Mouse (Mus musculus) c-Kit-positive CD71-positive TER-119-positive erythroid progenitor cells, embryonic 14.5 days (primary cell): Measurements from ENCODE around the gene Reep3.

Experiments
- DNase-seq: peaks from one replicate; pipeline ENCODE4 v3.0.0-alpha.2; 2013; ENCODE audit warnings: low spot score

Reep3 gene

DNA sequence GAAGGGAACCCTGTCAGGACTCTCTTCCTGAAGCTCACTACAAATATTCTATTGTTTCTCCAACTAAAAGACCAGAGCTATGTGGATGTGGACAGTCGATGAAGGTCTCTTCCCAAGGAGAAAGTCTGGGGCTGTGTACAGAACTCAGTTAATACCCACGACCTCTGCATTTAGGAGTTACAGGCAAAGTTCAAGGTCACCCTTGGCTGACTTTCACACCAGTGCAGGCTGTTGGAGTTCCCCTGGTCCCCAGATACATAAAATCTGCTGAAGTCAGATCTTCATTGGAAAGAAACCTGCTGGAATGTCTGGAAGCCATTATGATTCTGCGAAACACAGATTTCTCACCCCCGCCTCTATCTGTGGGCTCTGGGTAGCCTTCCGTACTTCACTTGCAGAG is 45.3 kb downstream of the Reep3 start:
- no peak for DNase-seq

DNA sequence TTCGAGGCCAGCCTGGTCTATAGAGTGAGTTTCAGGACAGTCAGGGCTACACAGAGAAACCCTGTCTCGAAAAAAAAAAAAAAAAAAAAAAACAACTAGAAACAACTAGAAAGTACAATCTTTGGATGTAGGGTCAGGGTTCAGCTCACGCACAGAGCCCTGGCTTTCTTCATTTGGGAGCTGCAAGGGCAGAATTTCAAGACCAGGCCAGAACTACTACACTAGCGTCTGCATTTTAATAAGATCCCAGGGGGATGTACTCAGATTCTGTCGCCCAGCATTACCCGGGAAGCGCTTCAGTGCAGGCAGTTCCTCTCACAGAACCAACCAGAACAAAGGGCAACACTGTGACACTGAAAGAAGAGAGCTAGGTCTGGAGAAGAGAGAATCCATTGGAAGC is 46.0 kb downstream of the Reep3 start:
- no peak for DNase-seq

DNA sequence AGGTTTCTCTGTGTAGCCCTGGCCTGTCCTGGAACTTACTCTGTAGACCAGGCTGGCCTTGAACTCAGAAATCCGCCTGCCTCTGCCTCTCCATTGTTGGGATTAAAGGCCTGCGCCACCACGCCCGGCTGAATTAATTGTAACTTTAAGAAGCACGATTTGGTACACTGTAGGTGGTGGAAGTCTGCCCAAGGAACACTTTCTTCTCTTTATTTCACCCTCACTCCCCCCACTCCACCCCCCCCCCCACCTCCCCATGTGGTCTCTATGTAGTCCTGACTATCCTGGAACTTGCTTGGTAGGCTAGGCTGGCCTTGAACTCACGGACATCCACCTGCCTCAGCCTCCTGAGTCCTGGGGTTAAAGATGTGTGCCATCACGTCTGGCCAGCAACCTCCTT is 47.1 kb downstream of the Reep3 start:
- DNase-seq: no peak

DNA sequence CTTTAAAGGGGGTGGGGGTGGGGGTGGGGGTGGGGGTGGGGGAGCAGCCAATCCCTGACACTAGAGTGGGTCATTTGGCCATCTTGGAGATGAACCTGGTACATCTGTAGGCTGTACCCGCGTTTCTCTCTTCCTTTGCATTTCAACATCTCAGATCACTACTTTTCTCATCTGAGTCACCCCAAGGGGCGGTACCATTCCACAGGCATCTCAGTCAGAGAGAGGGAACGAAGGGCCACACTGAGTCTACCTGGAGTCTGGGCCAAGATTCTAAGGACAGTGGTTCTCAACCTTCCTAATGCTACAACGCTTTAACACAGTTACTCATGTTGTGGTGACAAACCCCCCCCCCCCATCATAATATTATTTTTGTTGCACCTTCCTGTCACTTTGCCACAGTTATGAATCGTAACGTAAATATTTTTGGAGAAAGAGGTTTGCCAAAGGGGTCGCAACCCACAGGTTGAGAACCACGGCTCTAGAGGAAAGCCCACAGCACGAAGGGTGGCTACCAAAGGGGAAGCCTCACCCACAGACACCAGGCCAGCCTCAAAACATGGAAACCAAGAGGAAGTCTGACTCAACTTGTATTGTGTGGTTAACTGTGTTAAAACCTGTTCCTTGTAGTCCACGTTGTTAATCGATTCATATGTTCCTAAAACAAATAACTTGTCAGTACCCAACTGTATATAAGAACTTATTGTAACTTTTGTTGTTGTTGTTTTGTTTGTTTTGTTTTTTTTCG is 47.7 kb downstream of the Reep3 start:
- no peak for DNase-seq

DNA sequence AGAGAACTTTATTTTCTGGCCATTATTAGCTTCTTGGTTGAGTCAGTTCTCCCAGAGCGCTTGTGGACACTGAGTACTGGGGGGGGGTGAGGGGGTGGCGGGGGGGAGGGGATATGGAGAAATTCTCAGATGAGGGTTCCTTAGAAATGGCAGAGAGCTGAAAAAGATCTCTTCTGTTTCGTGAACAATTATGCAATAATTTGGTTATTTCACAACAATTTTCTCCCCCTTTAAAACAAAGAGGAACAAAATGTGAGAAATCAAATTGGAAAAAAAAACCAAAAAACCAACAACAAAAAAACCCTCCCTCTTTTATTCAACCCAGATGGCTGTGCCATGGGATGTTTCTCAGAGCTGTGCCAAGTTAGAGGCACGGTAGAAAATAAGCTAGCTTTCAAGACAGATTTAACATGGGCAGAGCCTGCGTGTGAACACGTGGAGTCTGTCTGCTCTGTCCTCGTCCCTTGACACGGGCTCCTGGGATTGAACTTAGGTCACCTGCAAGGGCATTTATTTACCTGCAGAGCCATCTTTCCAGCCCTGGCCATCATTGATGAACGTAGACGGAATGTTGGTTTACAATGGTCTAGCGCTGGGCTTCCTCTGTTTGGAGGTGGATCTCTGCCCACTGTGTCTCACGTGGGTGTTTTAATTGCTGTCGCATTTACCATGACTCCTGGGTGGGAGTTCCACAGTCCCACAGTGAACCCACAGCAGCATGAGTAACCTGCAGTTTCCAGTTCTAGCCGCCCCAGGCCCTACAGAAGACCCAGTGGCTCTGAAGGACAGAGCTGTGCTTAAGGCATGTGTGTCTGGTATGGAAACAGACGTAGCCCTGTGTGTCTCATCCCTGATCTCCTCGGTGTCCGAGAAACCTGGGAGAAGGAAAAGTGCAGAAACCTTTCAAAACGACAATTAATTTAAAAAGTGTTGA is 48.8 kb downstream of the Reep3 start:
- DNase-seq: no peak

DNA sequence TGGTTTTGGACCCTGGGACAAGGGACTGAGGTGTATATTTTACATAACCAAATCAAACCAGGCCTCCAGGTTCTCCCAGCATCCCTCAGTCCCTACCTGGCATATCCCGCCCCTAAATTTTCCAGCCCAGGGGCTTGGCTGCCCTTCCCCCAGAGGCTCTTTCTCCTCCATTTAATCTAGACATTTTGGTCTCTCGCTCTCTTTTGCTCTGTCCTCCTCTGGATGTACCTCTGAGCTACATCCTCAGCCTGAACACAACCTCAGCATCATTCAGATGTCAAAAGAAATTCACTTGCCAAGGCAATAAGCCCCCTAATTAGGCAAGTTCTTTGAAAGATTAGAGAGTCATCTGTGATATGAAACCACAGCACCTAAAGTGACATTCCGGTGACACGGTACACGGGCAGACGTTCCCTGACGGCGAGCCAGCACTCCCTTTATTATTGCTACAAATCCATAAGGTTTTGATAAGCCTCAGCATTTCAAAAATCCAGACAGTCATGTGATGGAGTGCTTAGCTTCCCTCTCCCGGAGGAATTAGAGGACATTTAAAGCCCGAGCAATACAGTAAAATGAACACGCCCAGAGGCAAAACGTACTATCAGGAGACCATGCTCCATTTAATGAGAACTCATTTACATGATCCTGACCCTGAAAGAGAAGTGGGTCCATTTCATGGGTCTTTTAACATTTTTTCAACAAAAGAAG is 51.4 kb downstream of the Reep3 start:
- DNase-seq: no peak

DNA sequence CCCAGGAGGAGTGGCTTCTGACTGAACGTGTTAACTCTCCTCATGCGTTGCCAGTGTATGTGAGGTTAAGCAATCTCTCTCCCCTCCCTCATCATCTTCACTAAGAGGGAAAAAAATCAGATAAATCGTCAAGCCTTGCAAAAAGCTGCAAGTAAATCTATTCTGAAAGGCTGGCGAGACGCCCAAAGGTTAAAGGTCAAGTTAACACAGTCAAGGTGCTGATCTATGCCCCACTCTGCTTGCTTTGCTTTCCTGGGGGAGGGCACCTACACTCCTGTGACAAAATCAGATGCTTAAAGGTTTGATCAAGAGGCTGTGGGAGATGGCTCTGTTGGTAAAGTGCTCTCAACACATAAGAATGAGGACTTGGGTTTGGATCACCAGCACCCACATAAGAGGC is 52.4 kb downstream of the Reep3 start:
- DNase-seq: no peak

DNA sequence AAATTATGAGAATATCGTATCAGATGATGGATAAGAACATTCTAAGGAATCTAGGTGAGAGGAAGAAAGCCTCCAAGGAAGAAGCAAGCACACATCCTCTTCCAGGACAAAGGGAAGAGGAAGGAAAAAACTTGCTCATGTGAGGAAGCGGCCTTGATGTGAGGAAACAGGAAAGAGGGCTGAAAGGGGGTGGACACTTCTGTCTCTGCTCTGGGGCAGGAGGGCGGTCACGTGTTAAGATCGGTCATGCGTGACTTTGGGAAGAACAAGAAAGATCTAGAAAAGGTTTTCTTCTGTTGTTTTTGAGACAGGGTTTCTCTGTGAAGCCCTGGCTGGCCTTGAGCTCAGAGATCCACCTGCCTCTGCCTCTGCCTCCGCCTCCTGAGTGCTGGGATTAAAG is 53.5 kb downstream of the Reep3 start:
- DNase-seq: no peak

DNA sequence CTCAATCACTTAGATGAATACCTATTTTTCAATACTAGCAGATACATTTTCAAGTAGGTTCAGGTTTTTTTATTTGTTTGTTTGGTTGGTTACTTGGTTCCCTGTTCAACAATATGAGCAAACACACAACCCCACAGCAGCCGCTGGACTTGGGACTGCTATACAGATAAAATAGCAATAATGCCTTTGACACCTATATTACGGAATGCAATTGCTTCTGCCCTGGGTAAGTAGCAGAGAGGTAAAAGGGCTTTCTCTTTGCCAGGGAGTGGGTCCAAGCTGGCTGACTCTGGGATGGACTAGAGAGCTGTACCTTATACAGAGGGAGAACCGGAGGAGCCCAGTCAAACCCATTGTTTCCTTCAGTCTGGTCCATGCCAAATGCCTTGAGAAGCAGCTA is 56.3 kb downstream of the Reep3 start:
- DNase-seq: no peak

DNA sequence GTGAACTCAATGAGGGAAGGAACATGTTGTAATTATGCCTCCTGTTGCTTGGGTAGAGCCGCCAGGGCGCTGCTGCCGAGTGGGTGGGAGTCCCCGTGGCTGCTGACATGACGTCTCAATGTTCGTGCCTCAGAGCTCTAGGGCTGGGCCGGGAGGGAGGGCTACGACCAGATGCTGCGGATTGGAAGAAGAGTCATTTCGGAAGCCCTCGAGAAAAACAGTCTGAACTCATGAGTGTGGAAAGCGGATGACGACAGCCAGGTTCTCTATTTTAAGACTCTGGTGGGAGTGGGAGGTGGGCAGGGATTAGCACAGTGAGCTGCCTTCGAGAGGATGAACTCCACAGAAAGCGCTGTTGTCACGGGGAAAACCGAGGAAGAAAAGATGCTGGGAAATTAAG is 57.7 kb downstream of the Reep3 start:
- no peak for DNase-seq

DNA sequence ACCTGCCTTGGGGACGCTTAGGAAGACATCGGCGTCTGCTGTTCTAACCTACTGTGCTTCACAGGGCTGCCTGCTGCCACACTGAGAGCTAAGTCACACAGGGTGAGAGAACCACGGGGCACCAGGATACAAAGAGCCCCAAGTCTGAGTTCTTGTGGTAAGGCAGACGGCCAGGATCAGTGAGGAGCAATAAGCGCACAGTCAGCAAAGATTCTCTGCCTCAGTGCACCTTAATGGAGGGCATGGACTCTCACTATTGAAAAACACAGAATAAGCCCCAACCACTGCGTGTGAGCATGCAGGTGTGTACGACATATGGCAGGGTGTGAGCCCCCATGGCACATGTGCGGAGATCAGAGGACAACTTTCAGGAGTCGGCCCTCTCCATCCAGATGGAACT is 60.2 kb downstream of the Reep3 start:
- no peak for DNase-seq

DNA sequence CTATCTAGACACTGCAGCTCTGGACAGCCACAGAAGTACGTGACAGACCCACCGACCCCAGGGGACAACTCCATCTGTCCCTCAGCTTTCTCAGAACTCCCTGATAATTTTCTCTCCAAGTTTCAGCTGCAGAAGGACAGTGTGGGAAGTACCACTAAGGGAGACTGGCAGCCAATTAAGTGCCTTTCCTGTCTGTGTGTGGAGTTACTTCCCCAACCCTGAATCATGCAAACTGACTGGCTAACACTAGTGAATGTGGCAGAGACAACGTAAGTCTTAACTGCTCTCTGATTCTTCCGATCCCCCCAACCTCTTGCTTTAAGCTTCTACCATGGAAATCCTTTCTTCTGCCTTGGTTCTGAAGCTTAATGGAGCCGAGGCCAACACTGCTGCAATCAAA is 60.6 kb downstream of the Reep3 start:
- DNase-seq: no peak

DNA sequence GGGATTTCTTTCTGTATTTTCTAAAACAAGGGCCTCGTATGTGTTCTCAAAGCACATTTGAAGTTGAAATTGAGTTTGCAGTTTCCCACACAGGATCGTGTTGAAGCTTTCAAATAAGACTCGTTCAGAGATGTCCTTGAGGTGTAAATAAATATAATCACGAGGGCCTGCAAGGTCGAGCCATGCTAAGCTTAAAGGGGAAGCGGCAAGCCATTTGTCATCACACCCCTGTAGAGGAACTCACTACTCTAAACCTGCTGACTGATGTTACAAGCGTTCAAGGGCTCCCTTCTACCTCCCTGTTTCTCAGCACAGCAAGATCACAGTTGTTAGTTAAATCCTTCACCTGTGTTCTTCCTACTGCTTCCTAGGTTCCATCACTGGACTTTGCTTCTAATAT is 65.6 kb downstream of the Reep3 start:
- no peak for DNase-seq

DNA sequence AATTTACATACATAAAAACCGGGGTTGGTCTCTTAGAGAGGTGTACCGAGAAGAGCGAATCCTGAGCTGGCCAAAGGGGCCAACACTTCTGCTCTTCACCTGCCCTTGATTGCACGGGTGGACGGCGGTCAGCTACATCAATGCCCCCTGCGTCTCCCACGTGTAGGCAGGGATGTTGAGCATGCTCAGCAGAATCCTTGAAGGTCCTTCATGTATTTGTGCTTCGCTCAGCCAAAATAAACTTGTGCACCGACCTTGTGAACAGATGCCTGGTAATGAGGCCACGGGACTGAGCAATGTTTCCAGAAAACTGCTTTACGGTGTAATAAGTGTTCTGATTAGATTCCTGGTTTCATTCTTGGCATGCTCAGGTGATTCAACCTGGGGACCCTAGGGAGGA is 67.4 kb downstream of the Reep3 start:
- DNase-seq: no peak

DNA sequence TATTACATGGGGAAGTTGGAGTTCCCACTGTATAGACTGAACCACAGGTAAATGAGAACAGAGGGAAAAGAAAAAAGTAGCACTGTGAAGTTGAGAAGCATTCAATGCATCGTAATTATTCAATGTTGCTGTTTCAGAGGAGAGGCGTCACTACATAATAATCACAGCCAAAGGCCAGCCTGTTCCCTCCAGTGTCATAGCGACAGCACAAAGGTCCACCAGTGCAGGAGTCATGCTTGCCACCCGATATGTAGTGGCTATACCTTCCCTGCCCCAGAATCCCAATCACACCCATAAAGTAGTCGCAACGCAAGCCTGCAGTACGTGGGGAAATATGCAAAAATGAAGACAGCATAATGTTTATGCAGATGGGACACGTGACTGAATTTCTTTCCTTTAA is 70.4 kb downstream of the Reep3 start:
- no peak for DNase-seq

DNA sequence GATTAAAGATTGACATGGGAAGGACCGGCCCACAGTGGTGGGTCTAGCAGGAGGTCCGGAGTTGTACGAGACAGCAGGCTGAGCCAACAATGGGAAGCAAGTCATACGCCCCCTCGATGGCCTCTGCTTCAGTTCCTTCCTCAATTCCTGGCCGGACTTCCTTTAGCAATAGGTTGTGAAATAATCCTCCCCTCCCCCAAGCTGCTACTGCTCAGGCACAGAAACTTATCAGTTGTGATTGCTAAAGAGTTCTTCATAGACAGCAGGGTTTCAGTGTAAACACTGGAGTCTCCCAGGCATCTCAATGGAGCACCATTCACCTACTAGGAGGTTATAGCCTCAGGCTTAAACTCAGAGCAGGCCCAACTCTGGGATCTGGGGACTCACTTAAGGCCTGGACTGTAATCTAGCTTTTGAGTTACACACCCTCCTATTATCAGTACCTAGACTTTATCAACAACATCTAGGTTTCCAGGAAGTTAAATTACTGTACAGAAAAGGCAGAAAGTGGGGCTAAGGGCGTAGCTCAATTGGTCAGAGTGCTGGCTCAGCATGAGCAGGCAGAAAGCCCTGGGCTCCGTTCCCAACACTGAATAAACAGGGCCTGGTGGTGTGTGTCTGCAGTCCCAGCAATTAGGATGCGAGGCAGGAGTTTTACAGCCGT is 71.0 kb downstream of the Reep3 start:
- DNase-seq: no peak

DNA sequence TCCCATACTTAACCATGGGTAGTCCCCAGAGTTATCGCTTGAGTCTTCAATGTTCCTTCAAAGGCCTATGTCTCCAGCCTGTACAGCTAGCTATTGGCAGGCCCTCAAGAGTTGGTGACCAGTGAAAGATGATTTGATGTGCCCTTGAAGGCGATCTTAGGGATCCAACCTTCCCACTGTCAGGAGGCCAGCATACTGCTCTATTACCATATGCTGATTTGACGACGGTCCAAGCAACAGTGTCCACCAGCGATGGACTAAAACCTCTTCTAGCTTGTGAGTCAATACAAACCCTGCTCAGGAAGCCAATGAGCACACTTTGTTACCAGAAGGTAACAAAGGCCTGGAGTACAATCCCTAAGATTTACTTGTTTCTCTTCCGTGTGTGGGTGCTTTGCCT is 72.4 kb downstream of the Reep3 start:
- DNase-seq: no peak

DNA sequence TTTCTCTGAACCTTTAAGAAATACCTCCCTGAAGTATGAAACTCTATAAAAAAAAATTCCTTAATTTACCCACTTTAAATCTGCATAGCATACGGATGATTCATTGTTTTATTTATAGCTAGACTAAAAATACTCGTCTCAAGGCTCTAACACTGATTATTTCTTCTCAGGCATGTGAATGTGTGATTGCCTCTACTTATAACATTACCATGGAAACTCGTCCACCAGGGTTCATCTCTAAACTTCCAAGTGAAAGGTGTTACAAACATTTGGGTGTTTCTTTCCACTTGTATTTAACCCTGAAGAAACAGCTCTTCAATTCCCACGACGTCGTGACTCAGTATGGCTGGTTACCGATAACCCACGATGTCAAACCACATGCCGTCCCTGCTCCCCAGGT is 73.7 kb downstream of the Reep3 start:
- DNase-seq: no peak

DNA sequence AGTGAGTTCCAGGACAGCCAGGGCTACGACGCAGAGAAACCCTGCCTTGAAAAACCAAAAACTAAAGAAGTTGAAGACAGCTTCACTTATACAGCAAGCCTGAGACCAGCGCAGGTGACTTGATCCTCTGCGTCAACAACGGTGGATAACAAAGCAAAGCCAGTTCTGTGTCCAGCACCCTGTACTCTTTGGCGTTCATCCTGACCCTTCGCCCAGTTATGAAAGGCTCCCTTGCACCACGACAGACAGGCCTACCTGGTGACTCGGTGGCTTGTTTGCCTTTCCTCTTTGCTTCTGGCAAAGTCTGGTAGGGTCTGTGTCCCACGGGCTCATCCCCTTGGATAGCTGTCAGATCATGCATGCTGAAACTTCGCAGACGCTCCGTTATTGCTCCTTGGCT is 75.3 kb downstream of the Reep3 start:
- no peak for DNase-seq

DNA sequence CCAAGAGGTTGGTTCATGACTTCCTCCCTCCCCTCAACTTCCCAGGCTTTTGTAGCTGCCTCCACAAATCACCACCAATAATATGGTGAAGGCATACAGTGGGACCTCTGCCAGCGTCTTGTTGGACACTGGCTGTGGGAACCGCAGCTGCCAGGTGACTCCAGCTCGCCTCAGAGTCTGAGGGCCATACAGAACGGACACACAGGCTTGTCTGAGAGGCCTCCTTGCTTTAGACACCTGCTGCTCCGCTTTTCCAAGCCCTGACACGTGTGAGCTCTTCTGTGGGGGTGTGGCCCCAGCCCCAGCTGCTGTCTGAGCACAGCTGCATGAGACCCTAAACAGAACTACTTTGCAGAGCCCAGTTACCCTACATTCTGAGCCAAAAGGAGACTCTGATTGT is 77.9 kb downstream of the Reep3 start:
- DNase-seq: no peak

DNA sequence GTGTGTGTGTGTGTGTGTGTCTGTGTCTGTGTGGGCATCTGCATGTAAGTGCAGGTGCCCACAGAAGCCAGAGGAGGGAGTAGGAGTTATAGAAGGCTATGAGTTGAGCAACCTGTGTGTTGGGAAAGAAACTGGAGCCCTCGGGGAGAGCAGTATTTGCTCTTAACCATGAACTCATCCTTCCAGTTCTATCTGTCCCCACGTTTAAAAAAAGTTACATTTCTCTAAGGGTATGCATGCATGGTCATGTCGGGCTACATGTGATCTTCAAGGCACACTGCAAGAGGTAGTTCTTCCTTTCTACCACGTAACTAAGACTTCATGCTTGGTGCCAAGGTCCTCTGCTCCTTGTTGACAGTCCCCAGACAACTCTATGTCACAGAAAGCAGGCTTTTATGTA is 78.9 kb downstream of the Reep3 start:
- no peak for DNase-seq

DNA sequence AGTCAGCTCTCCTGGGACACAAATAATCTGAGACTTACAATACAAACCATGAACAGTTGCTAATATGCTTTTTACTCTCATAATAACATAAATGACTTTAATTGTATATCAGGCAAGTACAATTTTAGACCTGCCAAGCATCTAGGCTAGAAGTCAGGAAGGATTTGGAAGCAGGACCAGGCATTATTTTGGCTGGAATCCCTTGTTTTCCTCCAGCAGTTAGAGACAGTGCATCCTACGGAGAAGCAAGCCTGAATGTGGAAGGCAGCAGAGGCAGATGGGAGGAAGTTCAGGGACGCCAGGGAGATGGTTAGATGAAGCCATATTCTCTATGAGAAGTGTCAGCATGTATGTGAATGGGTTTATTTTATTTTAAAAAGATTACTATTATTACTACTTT is 79.4 kb downstream of the Reep3 start:
- no peak for DNase-seq
